Mouse (Mus musculus) forebrain, embryonic 11.5 days (tissue): ENCODE measurements at regions not wholly inside any gene's neighbourhood (a gene's known extent, or its start where the extent isn't known, plus 50 kb on each side); places are given as distances from the start of the nearest gene placed in this dataset.
A peak's percentile ranks its signal among the peaks of the same experiment; 100 is the strongest.

ENCODE experiments used
- ATAC-seq: fragments of 200-750 bp; cut with Nextera tagmentation; replicated peaks from 2 replicates; pipeline ENCODE4 v1.8.0; 2017; ENCODE audit warnings: moderate TSS enrichment; ENCODE audit not compliant: low FRiP score
- DNase-seq: peaks from one replicate; pipeline ENCODE4 v3.0.0-alpha.2; 2017; ENCODE audit warnings: low spot score
- H3K27ac ChIP-seq: fragments of 300-500 bp; sonication (generic); 2 replicates; pipeline ENCODE4 v1.5.1; 2014; ENCODE audit warnings: low read depth, low read length
- H3K27me3 ChIP-seq: fragments of 300-500 bp; sonication (generic); 2 replicates; pipeline ENCODE4 v1.6.1; 2014; ENCODE audit warnings: mild to moderate bottlenecking, low read length, mixed read lengths; ENCODE audit not compliant: control insufficient read depth, insufficient read depth
- H3K36me3 ChIP-seq: fragments of 300-500 bp; sonication (generic); 2 replicates; pipeline ENCODE4 v1.6.1; 2014; ENCODE audit warnings: mild to moderate bottlenecking, low read length, moderate library complexity, mixed read lengths; ENCODE audit not compliant: control insufficient read depth, insufficient read depth
- H3K4me1 ChIP-seq: fragments of 300-500 bp; sonication (generic); replicated peaks from 2 replicates; pipeline ENCODE4 v1.6.1; 2014; ENCODE audit warnings: low read length, mixed read lengths; ENCODE audit not compliant: control insufficient read depth, insufficient read depth
- H3K4me2 ChIP-seq: fragments of 300-500 bp; sonication (generic); 2 replicates; pipeline ENCODE4 v1.6.1; 2014; ENCODE audit warnings: low read depth, mild to moderate bottlenecking, low read length, moderate library complexity, mixed read lengths; ENCODE audit not compliant: severe bottlenecking
- H3K4me3 ChIP-seq: fragments of 300-500 bp; sonication (generic); 2 replicates; pipeline ENCODE4 v1.5.1; 2014; ENCODE audit warnings: low read depth, low read length
- H3K9ac ChIP-seq: fragments of 300-500 bp; sonication (generic); 2 replicates; pipeline ENCODE4 v1.6.1; 2014; ENCODE audit warnings: low read length
- H3K9me3 ChIP-seq: fragments of 300-500 bp; sonication (generic); 2 replicates; pipeline ENCODE4 v1.6.1; 2016; ENCODE audit warnings: low read length, mixed read lengths; ENCODE audit not compliant: control insufficient read depth
- WGBS: fragments of 180-500 bp; shearing (Covaris S2); extraction: QIAGEN DNeasy Blood & Tissue Kit; methylation state at CpG from one replicate; pipeline ENCODE4 v1.1.7; 2014; 5-methylcytosine and 5-hydroxymethylcytosine counted together

GRCm38 (mm10) chr1:13424524-13424923 lies 2010.6 kb downstream of the A830018L16Rik start:
- Histone ChIP-seq H3K4me1 (0 out of 2 replicates have a peak, but pooled peaks cover 3% of the 10 kb centered on the region), H3K27me3 (no peaks in the 10 kb centered on the region), H3K4me3 (no peak overlapping the region), H3K9me3 (no peaks in the 10 kb centered on the region), H3K4me2 (no peak overlapping the region), H3K27ac (no peak overlapping the region), H3K36me3 (no peaks in the 10 kb centered on the region), H3K9ac (no peak overlapping the region)
- ATAC-seq: no peak
- no peak for DNase-seq

DNA sequence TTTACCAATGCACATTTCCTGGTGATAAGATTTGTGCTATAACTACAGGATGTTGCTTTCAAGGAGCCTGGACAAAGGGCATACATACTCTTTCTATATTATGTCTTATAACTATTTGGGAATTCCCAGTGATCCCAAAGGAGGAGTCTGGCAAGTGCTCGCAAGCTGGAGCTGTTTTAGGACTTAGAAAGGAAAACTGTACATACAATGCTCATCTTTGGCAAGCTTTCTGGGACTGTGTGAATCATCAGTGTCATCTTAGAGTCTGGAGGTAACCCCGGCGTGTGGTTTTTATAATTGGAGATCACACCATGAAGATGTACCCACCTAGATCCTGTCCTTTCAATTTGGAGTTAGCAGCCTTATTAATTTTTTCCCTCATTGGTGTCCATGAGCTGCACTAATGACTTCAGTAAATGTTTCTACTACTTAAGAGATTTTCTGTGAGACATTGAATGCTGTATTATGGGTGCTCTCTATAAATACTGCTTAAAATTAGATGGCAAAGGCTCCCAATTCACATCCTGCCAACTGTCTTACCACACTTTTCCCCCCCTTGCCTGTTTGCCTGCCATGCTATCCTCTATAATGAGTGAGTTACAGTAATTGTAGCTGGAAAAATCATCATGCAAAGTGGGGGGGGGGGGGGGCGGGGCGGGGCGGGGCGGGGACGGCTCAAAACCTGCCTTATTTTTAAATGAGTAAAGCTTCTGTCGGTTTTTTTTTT lies 2011.9 kb downstream of the A830018L16Rik start:
- Histone ChIP-seq H3K4me1 (0 out of 2 replicates have a peak, but pooled peaks cover 3% of the 10 kb centered on the region), H3K4me3 (peak overlapping the region; percentile 30), H3K27me3 (no peaks in the 10 kb centered on the region), H3K9me3 (no peaks in the 10 kb centered on the region), H3K36me3 (no peaks in the 10 kb centered on the region), H3K9ac (peak overlapping the region; percentile 59), H3K27ac (no peak overlapping the region), H3K4me2 (peak overlapping the region; percentile 54)
- 34% methylated on average over 9 of the region's 9 CpGs for WGBS
- DNase-seq (no peak), ATAC-seq (peak; percentile 50)

- Histone ChIP-seq H3K4me2 (peak overlapping the region; percentile 54), H3K9ac (peak overlapping the region; percentile 59), H3K4me3 (peak overlapping the region; percentile 30), H3K36me3 (no peaks in the 10 kb centered on the region), H3K27me3 (no peaks in the 10 kb centered on the region), H3K27ac (no peak overlapping the region), H3K9me3 (no peaks in the 10 kb centered on the region), H3K4me1 (0 out of 2 replicates have a peak, but pooled peaks cover 3% of the 10 kb centered on the region)
- ATAC-seq (peak; percentile 87), DNase-seq (peak; percentile 77)
- 7% methylated on average over 30 of the region's 30 CpGs for WGBS
Measured at GRCm38 (mm10) chr1:13426328-13427067, 2012.6 kb downstream of the A830018L16Rik start.

DNA sequence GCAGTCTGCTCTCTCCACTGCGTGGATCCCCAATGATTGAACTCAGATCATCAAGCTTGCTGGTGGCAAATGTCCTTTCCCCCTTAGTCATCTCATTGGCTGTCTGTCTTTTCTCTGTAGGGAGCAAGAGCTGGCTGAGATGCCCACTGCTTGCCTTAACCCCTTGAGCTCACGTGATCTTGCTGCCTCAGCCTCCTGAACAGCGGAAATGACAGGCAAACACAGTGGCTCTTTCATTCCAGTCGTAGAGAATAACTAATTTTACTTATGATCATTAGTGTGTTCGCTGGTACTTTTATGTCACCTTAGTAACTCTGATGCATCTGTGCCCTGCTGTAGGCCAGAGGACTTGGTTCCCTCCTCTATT lies 2013.1 kb downstream of the A830018L16Rik start:
- Histone ChIP-seq H3K4me2 (peak overlapping the region; percentile 54), H3K27me3 (no peaks in the 10 kb centered on the region), H3K4me1 (0 out of 2 replicates have a peak, but pooled peaks cover 3% of the 10 kb centered on the region), H3K36me3 (no peaks in the 10 kb centered on the region), H3K9ac (no peak overlapping the region), H3K27ac (no peak overlapping the region), H3K4me3 (no peak overlapping the region), H3K9me3 (no peaks in the 10 kb centered on the region)
- DNase-seq: no peak
- ATAC-seq: no peak; the same call in 1 of the 2 replicates
- WGBS: 56% methylated on average over 5 of the region's 5 CpGs

DNA sequence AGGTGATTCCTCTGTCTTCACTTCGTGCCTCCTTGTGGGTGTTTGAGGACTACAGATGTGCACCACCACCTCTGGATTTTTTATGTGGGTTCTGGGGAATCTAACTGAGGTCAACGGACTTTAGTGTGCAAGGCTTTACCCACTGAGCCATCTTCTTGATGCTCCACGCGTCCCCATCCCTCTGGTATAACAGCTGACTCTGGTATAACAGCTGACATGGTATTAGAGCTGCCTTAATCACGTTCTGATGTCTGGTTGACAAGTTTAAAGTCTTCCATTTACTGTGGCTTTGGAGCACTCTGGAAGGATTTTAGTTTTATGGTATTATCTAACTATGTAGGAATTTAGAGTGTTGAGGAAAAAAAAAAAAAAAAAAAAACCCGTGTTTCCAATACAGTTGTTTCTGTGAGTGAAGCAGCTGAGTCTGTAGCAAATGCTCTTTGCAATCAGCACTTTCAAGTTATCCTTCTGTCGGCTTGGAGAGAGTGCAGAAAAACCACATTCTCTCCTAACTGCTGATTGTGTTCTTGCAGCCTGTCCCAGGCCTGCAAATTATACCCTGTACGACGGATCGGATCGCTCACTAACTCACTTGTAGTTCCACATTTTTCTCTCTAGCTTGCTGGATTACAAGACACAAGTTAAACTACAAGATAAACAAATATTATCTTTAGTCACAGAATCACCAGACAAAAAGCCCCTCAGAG lies 2013.7 kb downstream of the A830018L16Rik start:
- no peak; the same call in 1 of the 2 replicates for ATAC-seq
- Histone ChIP-seq H3K27ac (no peak overlapping the region), H3K9me3 (no peaks in the 10 kb centered on the region), H3K4me1 (0 out of 2 replicates have a peak, but pooled peaks cover 3% of the 10 kb centered on the region), H3K4me3 (no peak overlapping the region), H3K36me3 (no peaks in the 10 kb centered on the region), H3K9ac (no peak overlapping the region), H3K4me2 (no peak overlapping the region), H3K27me3 (no peaks in the 10 kb centered on the region)
- DNase-seq: no peak
- WGBS: 83% methylated on average over 11 of the region's 11 CpGs

DNA sequence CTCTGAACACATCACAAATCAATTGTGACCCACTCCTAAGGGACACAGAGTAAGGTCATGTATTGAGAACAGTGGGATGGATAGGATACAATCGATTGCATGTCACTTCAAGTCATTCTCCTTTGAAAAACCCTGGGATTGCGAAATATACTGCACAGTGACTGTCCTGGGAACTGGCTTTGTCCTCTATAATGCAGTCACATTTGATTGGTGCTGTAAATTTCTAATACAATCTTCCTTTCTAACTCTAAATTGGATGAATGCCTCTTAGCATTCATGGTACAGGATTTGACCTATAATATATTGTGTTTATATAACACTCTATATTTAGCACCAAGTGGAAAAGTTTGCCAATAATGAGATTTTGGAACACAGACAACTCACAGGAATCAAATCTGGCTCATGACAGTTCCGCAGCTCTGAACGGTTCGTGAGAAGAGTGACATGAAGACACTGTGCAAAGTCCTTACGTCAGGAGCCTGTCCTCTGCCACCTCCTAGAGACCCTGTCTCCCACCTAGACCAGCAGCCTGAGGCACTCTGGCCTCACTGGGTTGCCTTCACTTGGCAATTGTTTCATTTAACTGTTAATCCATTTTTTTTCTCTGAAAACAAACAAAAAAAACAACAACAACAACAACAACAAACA lies 2024.0 kb downstream of the A830018L16Rik start:
- no peaks in the 10 kb centered on the region for H3K9me3 ChIP-seq
- DNase-seq: no peak
- no peak overlapping the region for H3K4me3 ChIP-seq
- no peak for ATAC-seq
- H3K36me3 ChIP-seq: no peaks in the 10 kb centered on the region
- no peaks in the 10 kb centered on the region for H3K27me3 ChIP-seq
- WGBS: 87% methylated on average over 6 of the region's 6 CpGs
- H3K27ac ChIP-seq: no peak overlapping the region
- no peak overlapping the region for H3K4me2 ChIP-seq
- H3K9ac ChIP-seq: no peak overlapping the region
- no peaks in the 10 kb centered on the region for H3K4me1 ChIP-seq

DNA sequence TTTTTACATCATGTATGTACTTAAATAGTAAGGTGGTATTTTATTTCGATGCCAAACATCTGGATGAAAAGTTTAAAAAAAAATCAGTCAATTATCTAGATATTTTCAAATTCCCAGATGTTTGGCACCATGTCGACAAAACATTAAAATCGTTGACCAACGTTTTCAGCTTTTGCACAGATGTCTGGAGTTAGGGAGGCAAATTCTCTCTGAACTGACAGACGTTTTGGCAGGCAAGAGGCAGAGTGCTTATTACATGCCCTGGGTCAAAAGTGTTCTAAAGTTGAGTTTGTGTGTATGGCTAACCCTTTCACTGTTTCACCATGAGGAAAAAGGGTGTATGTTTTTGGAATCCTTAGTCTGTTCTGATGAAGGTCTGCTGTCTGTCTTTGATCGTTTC lies 2028.5 kb downstream of the A830018L16Rik start:
- H3K4me1 ChIP-seq: no peaks in the 10 kb centered on the region
- no peaks in the 10 kb centered on the region for H3K36me3 ChIP-seq
- H3K27me3 ChIP-seq: no peaks in the 10 kb centered on the region
- 80% methylated on average over 6 of the region's 6 CpGs for WGBS
- H3K4me3 ChIP-seq: no peak overlapping the region
- H3K27ac ChIP-seq: no peak overlapping the region
- no peak overlapping the region for H3K4me2 ChIP-seq
- no peak for ATAC-seq
- no peak overlapping the region for H3K9ac ChIP-seq
- no peak for DNase-seq
- no peaks in the 10 kb centered on the region for H3K9me3 ChIP-seq

DNA sequence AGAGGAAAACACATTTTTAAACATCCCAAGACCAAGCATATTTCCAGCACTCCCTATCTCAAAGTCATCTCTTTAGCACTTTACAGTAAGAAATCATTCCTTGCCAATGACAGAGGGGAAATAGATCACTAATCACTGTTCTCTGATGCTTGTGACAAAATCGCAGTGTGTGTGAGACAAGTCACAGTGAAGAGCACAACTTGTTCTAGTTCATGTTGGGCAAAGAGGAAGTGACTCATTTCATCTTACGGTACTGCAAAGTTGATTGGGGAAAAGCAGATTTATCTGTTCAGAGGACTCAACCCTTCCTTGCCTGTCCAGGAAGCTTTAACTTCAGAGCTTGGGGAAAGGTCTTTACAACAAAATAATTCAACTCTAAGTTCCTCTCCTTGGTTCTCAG lies 2040.6 kb downstream of the A830018L16Rik start:
- WGBS: 85% methylated on average over 2 of the region's 2 CpGs
- ATAC-seq: no peak

More for the DNA sequence above, 2040.6 kb downstream of the A830018L16Rik start:
- Histone ChIP-seq H3K9ac (no peak overlapping the region), H3K4me2 (no peak overlapping the region), H3K4me3 (no peak overlapping the region), H3K27me3 (no peaks in the 10 kb centered on the region), H3K27ac (no peak overlapping the region), H3K9me3 (no peaks in the 10 kb centered on the region), H3K4me1 (no peaks in the 10 kb centered on the region), H3K36me3 (no peaks in the 10 kb centered on the region)
- DNase-seq: no peak
